Mouse (Mus musculus): ENCODE data around the gene Btrc. TPM values are rescaled to one million over a fixed set of nuclear protein-coding genes. Genes with fewer than 3 reads are reported as not detected.
"Not testable (repeated sequence)": the region's sequence is repeated elsewhere in the genome, so short reads cannot be mapped to it uniquely, and the experiment has no call there.

Btrc gene
- 10 to 100 TPM; 22.2 to 25.7 TPM for total RNA-seq (2021)
- long read RNA-seq, experiment 1, partial matches to known transcripts: 3 of 20 reads
- long read RNA-seq, experiment 1, other reads (novel, unspliced or antisense): 13 of 20 reads
- long read RNA-seq, experiment 2, partial matches to known transcripts: 2 of 14 reads
- long read RNA-seq, experiment 2, other reads (novel, unspliced or antisense): 7 of 14 reads

DNA sequence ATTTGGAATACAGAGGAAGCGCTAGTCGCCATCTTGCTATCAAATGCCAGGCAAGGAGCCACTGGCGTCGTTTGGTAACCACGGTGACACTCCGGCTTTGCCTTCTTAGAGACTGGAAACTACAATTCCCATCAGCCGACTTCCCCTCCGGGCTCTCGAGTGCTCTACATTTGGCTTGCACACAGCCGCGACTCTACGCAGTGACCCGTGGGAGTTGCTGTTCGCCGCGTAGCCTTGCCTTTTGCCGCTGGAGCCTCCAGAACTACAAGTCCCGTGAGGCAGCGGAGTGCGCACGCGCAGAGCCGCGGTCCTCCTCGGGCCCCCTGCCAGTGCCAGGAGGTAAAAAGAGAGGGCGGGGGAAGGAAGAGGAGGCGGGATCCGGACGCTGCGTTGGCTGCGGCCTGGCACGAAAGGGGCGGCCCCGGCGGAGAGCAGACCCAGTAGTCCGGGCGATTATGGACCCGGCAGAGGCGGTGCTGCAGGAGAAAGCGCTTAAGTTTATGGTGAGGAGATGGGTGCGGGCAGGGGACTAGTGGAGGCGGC, at the start of gene Btrc:
Gene Btrc (plus strand): TSS at position 351 of the 543 bp plus-strand sequence.
- DNase-seq: peak; percentile 100

DNA sequence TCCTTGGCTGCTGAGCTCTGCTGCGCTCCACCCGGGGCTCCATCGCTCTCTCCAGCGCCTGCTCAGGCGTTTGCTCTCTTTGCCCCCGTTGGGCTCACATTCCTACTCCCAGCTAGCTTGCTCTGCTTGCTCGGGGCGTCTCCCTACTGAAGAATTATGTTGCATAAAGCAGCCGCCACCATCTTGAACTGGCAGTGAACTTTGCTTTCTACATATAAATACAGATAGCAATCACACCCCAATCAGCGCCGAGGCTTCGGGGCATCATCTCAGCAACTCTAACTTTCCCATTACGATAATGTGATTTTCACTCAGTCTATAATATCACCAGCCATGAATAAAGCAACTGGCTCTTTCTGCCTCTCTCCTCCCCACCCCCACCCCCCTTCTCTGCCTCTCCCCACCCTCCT, 46.1 kb upstream of the Btrc start:
- no peak for DNase-seq

DNA sequence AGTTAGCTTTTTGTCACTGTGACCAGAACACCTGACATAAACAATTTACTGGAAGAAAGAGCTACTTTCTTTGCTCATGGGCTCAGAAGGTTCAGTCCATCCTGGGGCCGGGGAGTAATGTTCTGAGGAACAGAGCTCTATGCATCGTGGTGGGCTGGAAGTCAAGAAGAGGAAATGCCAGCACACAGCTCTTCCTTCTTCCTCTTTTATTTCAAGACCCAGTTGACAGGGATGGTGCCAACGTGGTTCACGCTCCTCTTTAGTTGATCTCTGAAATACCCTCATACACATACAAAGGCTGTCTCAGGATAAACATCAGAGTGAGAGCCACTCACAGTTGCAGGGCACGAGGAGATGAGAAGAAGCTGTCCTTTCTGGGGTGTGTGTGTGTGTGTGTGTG, 42.5 kb upstream of the Btrc start:
- DNase-seq: no peak

DNA sequence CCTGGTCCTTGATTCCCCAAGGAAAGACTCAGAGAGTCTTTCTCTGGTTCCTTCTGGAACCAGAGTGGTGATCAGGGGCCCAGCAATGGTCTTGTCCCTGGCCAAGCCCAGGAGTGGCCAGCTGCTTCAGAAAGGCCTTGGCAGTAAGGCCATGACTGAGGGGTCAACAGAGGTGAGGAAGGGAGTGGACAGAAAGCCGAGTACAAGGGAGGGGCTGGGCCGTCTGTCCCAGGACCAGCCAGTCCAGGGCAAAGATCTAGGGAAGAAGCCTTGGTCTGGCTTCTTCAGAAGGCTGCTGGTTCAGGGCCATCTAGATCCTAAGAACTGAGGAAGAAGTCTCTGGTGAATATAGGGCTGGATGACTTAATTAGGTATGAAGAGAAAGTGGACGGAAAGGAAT, 34.5 kb upstream of the Btrc start:
- peak; percentile 13 to 48 for DNase-seq

DNA sequence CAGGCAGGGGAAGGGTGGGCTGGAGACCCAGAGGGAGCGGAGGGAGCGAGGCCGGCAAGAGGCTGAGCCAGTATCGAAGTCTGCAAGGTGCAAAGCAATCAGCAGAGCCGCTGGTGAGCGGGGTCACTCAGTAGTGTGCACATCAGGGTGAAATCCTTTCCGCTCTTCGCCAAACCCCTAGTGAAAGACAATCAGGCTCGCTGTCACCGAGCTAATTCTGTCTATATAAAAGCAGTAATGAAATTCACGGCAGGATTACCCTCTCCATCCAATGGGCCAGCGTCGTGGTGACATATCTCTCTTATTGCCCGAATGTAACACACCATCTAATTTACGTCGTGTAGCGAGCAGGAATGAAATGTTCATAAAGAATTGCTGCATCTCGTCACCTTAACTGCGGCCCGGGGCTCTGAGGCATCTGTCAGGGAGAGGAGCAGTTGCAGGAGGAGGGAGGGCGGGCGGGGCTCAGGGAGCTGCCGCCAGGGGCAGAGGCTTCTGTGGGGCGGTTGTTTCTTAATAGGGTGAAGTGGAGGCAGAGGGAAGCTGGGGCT, 33.7 kb upstream of the Btrc start:
- no peak for DNase-seq

DNA sequence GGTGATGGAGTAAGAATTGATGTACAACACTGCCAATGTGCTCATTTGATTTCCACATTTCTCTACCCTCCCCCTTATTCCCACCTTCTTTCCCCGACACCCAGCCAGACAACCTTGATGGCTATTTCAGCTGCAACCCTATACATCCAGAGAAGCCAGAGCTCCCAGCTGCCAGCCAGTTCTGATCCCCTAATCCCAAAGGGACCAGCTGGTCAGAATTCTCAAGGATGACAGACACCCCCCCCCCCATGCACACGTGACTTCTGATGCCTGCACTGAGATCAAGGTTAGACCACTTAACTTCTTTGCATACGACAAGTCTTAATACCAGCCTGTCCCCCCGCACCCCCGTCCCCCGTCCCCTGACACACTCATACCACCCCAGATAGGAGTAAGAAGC, 26.8 kb upstream of the Btrc start:
- DNase-seq: no peak

DNA sequence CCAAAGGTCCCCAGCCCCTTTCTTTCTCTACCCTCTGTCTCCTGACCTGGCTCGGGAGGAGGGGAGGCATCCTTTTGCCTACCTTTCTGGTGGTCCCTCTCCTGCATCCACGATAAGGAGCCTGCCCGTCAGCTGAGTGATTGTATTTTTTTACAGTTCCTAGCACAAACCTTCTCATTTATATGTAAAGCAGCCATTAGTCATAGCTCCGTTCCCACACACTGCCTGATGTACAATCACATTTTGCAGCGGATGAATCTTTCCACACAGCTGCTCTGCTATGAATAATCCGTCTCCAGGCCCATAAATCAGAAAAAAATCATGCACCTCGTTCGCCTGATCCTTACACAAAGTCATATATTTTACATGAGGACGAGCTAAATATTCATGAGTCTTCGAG, 25.4 kb upstream of the Btrc start:
- DNase-seq: no peak

DNA sequence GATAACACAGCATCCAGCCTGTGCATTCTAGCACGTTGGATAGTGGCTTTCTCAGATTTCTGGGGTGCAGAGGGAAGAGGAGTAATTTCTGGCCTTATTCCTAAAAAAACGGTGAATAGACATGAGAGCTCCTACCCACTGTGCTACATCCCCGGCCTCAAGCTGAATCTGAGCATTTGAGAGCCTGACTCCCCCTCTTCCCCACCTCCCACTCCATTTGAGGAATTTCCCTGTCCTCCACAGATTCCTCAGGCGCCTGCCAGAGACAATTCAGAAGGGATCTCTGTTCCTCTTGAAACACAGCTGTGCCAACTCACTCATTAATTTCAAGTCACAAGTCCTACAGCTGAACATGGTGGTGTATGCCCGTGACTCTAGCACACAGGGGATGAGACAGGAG, 19.6 kb upstream of the Btrc start:
- no peak for DNase-seq

DNA sequence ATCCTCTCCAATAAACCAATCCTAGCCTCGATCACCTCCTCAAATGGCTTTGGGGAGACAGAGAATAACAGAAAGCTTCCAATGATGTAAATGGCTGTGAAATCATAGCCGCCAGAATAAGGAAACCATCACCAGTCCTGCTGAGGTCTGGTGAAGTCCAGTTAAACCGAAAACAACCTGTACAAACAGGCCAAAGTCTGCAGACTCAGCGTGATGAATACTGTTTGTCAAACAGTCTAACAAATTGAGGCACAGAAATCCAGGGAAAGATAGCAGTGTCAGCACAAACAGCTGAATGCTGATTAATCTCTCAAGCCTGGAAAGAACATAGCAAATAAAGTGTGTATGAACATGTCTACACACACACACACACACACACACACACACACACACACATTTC, 15.3 kb upstream of the Btrc start:
- no peak for DNase-seq

DNA sequence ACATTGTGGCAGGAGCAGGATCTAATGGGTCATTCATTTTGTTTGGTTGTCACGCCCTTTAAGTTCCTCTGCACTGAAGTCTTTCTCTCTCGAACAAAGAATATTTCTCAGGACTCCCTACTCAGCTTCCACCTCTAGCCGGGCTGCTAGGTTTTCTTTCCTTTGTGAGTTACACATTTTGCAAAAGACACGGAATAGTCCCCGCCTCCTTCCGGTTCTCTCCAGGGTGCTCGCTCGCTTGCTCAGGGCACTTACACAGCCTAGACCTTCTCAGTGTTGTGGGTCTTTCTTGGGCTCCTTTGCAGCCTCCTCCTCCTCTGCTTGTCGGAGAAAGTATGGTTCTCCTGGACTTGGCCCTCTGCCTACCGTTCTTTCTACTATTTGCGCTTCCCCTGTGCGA, 13.1 kb upstream of the Btrc start:
- DNase-seq: no peak

DNA sequence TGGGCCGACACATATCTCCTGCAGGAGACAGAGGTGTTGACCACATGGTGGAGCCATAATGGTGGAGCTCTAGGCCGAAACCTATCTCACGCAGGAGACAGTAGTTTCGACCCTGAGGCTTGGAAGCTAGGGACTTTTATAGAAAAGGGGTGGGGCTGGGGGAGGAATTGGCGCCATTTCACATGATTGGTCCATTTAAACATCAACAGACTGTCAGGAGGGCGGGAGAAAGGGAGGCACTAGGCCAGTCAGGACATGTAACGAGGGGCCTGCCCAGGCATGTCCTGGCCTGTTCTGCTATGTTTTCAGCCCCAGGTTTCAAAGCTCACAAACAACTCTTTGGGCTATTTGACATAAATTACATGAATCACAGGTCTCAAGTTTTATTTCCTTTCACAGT, 10.8 kb upstream of the Btrc start:
- not testable (repeated sequence) for DNase-seq

DNA sequence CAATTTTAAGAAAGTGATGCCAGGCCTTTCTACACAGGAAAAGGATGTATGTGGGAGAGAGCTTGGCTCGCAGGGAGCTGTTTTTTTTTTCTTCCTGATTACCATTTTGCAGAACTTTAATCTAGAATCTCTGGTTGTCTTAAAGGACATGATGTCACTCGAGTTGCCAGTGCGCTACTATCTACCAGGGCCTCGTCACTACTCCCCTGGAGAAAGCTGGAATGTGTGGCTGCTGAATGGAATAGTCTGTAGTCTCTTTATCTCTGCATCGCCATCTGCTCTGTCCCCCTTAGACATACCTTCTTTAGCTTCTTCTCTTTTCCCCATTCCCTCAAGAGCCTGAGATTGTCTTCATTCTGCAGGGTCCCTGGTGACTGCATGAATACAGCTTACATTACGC, 7.9 kb upstream of the Btrc start:
- no peak for DNase-seq

DNA sequence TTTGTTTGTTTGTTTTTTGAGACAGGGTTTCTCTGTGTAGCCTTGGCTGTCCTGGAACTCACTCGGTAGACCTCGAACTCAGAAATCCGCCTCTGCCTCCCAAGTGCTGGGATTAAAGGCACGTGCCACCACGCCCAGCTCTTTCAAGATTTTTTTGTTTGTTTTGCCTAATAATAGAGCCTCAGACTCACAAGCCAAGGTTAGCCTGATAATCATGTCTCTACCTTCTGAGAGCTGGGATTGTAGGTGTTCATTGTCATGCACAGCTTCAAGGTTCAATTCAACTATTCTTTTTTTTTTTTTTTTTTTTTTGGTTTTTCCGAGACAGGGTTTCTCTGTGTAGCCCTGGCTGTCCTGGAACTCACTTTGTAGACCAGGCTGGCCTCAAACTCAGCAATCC, 6.7 kb upstream of the Btrc start:
- not testable (repeated sequence) for DNase-seq

DNA sequence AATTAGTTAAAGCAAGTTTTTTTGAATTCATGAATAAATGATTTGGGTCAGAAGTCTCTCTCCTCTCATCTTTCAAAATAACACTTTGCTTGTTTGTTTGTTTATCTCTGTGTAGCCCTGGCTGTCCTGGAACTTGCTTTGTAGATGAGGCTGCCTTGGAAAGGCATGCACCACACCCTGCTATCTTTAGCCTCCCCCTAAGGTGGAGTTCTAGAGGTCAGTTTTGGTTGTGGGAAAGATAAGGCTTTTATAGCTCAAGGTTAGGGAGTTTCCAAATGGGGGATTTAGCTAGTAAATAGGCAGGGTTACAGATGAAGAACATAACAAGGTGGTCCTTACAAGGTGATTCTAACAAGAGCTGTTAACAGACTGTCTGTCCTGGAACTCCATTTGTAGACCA, 3.0 kb upstream of the Btrc start:
- DNase-seq: no peak

DNA sequence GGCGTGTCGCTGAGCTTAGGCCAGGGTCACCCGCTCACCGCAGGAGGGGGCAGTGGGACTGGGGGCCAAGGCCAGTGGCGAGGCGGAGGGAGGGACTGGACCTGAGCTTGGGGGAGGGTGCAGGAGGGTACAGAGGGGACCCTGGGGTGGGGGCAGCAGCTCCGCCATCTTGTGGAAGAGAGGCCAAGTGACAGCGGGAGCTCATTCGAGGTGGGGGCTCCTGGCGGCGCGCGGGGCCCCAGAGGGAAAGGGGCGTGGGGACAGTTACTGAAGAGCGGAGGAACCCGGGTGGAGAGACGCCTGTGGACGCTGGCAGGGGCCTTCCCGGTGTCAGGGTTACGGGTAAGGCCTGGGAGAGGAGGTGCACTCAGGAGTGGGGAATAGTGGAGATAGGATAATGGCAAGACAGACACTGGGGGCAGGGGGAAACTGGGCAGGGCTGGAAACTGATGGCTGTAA, 428 bp downstream of the Btrc start:
- no peak for DNase-seq

DNA sequence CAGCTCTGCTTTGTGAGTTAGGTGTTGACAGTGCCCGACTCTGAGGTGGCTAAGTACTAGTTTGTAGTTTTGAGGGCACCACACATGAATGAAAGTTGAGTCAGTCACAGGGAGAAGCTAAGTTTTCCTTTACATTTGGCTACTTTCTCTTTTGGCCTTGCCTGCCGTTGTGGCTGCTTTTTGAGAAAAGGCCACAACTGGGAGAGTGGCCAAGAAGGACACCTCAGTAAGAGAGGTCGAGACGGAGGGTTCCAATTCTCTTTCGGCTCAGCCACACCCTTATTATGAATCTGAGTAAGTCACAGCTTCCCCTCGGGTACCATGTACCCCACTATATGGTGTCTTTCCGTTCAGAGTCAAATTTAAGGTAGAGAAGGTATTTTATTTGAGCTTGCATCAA, 3.1 kb downstream of the Btrc start:
- no peak for DNase-seq

DNA sequence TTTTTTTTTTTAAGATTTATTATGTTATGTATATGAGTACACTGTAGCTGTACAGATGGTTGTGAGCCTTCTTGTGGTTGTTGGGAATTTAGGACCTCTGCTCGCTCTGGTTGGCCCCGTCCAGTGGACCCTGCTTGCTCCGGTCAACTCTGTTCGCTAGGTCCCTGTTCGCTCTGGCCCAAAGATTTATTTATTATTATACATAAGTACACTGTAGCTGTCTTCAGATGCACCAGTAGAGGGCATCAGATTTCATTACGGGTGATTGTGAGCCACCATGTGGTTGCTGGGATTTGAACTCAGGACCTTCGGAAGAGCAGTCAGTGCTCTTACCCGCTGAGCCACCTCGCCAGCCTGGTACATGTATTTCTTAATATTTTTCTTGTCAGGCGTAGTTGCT, 21.3 kb downstream of the Btrc start:
- not testable (repeated sequence) for DNase-seq

DNA sequence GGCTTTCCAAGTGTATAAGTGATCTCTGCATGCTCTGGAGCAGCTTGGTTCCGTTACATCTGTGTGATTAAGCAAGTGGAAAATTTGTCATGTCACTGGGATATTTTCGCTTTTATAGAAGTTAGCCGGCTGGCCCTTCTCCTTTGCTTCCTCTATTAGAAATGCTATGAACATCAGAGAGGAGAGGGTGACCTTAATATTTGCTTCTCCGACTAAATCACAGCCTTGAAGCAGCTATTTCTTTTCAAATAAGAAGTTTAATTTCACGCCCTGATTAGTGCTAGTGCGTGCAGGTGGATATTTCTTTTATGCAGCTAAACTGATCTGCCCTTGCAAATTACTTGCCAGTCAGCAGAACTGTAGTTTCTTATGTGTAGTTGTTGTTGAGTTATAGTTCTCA, 25.0 kb downstream of the Btrc start:
- DNase-seq: peak in 1 of 2 experiments; percentile 15

DNA sequence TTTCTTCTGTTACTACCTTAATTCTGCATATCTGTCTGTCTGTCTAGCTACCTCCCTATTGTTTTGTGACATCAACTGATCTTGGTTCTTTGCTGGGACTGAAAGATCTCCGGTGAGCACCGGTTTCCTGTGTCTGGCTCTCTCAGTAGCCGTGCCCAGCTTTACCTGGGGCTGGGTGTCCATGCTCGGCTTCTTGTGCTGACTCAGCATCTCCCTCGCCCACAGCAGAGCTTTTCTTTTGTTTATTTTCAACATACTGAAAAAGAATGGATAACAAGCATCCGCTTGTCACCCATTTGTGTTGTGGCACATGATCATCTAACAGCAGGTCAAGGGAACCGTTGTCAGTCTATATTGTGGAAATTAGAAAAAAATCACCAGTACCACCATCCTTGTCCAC, 30.5 kb downstream of the Btrc start:
- DNase-seq: no peak

DNA sequence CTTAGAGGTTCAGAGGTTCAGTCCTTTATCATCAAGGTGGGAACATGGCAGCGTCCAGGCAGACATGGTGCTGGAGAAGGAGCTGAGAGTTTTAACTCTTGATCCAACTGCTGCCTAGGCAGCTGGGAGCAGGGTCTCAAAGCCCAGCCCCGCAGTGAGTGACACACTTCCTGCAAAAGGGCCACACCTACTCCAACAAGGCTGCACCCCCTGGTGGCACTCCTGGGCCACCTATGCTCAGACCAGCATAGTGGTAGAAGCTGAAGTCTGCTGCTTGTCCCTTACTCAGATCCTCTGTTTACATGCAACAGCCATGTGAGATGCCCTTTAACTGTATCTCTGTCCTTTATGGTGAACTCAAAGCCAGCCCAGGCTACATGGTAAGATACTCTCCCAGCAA, 47.5 kb downstream of the Btrc start:
- DNase-seq: no peak

DNA sequence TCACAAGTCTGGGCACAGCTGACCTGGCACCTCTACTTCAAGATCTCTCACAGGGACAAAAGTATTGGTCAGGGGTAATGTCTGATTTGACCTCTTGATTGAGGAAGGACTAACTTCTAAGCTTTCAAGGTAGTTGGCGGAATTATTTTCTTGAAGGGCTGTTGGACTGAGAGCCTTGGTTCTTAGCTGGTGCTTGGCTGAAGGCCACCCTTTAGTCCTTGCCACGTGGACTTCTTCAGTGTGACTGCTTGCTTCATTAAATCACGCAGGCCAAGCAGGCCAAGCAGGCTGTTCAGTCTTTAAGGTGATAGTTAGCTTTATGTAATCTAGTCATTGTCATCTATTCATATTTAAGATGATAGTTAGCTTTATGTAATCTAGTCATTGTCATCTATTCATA, 49.2 kb downstream of the Btrc start:
- no peak for DNase-seq

DNA sequence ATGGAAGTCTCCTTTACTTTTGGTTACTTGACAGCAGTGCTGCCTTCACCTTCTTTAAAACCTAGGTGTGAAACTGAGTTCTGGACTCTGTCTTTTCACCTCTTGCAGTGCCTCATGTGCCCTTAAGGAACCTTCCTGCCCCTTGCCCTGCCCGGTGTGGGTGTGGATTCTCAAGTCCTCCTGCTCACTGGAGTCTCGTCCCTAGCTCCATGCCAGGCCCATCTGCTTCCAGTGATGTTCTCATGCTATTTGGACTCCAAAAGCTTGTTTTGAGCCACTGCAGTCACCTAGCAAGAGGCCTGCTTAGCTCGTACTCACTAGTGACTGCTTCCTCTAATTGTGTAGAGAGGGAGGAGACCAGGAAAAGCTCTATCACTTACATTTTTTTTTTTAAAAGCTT, 50.4 kb downstream of the Btrc start:
- peak; percentile 23 to 28 for DNase-seq

DNA sequence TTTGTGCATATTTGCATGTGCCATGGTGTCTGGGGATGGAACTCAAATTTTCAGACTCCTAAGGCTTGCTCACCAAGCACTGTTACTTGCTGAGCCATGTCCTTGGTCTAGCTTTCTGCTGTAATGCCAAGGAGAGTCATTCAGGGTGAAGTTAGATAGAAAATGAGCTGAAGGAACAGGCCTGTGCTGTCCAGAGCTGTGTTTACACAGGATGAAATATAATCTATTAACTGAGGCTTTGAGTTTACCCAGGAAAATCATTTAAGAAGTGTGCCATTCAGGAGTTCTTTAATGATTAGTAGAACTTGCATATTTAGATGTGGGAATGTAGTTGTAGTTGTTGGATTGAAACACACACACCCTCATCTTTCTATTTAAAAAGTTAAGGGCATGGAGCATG, 54.1 kb downstream of the Btrc start:
- no peak for DNase-seq

DNA sequence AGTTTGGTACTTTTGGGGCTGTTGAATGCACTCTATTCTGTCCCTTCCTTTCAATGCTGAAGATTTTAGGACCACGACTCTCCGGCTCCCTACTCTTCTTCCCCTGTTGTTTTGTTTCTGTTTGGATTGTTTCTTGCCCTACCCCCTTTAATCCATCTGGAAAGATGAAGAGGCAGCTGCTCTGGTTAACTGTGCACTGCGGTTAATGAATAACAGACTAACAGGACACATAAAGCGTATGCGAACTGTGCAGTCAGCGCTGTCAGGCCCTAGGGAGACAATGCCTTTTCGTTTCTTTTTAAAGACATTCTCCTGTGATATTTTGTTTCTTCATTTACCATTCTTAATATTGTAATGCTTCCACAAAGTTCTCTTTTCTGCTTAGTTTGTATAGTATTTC, 58.7 kb downstream of the Btrc start:
- DNase-seq: no peak

Measured in heart, adult 18-20 months (tissue).